Mouse (Mus musculus) fibroblast of lung, adult 2 months (primary cell): ENCODE measurements around the gene Lancl3.
"Not testable (repeated sequence)": the region's sequence is repeated elsewhere in the genome, so short reads cannot be mapped to it uniquely, and the experiment has no call there.

Source experiments
- DNase-seq: peaks from one replicate; pipeline ENCODE4 v3.0.0-alpha.2; 2011; ENCODE audit warnings: low read depth

Gene Lancl3

DNA sequence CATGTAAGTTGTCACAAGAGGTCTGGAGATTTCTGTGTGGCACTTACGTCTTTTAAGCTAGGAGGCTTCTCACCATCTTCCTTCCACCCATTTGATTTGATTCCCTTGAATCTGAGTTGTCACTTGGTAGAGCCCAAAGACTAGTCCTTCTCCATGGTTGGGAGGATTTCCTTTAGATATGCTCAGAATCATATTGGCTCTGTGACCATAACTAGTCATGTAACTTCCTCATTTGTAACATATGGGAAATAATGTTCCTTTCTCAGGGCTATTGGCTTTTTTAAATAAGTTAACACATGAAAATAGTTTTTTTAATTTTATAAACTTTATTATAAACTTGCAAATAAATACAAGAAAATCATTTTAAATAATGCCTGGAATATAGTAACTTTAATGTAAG lies 59.6 kb downstream of the Lancl3 start:
- no peak for DNase-seq

- no peak for DNase-seq
Measured at GRCm38 (mm10) chrX:9271112-9271511, 71.4 kb downstream of the Lancl3 start.

DNA sequence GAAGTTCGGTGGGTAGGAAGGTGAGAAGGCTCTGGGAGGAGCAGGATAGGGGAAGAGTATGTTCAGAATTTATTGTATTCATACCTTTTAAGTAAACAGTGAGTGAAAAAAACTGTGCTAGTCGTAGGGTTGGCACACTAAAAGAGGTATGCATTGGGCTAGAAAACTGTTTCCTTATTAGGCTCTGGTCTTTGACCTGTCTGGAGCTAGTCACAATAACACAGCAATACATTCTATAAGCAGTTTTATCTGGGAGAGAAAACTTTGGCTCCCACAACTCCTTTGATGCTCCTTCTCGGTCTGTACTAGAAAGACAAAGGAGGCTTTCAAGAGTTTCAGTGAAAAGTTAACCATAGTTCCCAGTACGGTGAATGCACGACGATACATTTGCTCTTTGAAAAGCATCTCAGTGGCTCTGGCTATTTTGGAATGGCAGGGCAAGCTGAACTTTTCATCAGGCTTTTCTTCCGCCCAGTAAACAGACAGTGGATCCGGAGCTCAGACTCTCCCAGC lies 72.3 kb downstream of the Lancl3 start:
- no peak for DNase-seq

GRCm38 (mm10) chrX:9272460-9273361 lies 73.0 kb downstream of the Lancl3 start, which contains the start of gene Xk:
Xk (plus strand) TSS chrX:9272756.
- DNase-seq, result no peak

DNA sequence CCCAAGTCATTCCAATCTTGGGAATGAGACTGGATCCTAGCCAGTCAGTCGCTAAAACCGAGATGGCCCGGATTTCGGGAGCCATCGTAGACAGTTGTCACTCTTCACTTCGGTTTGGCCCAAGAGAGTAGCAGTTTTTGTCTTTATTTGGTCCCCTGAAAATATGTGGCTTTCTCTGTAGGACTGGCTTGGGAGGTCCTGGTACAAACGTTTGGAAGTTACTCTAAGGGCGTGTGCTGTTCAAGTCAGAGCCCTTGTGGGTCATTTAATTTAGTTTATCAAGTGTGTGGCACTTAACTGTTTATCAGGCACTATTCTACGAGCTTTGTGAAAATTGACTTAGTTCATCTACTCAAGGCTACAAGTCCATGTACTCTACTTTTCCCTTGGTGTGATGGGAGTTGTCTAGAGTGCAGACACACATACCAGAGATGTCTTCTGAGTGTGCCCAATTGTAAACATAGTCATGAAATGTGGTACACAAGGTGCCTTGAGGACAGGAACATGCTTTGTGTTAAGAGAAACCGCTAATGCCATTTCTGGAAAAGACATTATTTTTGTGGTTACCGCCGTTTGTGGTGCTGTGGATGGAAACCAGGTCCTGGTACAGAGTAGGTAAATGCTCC lies 73.8 kb downstream of the Lancl3 start:
- no peak for DNase-seq

DNA sequence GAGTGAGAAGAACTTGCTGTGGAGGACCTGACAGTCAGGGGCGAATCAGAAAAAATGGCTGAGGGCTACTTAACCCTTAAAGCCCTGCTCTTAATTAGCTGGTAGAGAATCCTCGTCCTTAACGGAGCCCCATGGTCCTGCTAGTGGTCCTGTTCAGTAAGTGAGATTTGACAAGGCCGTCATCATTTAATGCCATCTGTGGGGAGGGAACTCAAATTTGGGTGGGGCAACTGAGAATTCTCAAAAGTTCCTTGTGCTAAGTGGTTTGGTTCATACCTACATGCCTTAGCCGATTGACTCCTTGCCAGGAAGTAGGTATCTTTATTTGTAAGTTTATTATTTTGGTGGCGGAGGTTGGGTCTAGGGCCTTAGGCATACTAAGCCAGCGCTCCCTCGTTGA lies 74.6 kb downstream of the Lancl3 start:
- no peak for DNase-seq

- not testable (repeated sequence) for DNase-seq
Measured at GRCm38 (mm10) chrX:9283464-9283863, 83.8 kb downstream of the Lancl3 start, which contains the start of gene H2al1m. H2al1m (plus strand) TSS chrX:9283764.

- not testable (repeated sequence) for DNase-seq
Measured at GRCm38 (mm10) chrX:9293140-9293829, 93.6 kb downstream of the Lancl3 start.

DNA sequence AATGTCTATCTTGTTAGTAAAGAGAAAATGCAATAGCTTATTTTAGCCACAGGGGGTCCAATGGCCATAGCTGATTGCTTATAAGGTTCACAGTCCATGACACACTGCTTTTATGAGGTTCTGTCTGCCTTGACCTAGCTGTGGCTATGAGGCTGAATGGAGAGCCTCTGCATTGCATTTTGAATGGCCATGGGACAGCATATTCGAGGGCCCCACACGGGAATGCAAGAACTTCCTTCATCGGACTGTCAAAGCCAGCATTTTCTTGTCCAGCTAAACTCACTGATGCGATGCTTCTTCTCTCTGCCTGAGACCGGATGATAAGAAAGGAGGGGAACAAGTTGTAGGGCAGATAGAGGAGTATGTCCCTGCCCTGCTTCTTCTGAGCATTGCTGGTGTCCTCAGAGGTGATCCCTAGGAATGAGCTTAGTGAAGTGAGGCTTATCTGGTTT lies 98.7 kb downstream of the Lancl3 start:
- no peak for DNase-seq

- no peak for DNase-seq
Measured at GRCm38 (mm10) chrX:9302791-9303190, 103.1 kb downstream of the Lancl3 start.

DNA sequence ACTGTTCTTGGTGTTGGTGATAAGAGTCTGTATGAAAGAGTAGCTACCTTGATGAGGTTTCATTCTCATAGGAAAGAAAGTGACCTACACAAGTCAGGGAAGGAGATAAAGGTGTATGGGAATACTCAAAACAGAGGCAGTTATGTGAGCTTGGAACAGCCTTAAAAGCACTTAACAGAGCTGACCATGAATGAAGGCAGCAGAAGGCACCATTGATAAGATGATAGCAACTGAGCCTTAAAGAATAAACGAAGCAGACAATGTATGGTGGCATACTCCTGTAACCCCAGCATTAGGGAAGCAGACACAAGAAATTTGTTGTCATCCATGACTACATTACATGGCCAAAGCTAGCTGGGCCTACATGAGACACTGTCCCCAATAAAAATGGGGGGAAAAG lies 103.8 kb downstream of the Lancl3 start:
- no peak for DNase-seq

DNA sequence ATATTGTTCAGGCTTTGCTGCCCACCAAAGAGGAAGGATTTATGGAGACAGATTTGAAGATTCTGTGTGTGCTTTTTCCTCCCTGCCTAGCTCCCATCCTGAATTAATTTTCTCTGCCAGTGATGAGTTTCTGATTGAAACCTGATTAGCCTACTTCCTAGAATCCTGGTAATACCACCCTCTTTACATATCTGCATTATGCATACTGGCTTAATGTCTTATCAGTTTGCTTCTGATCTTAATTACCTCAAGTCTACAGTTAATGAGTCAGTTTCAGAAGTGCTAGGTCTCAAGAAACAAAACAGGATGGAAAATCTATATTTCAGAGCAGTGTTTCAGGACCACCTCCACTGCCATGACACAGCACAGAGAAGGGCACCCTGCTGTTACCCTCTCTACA lies 116.8 kb downstream of the Lancl3 start:
- DNase-seq, result not testable (repeated sequence)
